Mouse (Mus musculus) bone marrow macrophage, adult 2 months (primary cell): ENCODE measurements around the gene Foxn3.

Source experiments
- CTCF ChIP-seq: IDR thresholded peaks from 2 replicates; pipeline ENCODE4 v1.5.1; 2012; ENCODE audit warnings: low read depth, mild to moderate bottlenecking, low read length, moderate library complexity
- POLR2A ChIP-seq: IDR thresholded peaks from 2 replicates; pipeline ENCODE4 v1.6.1; 2012; ENCODE audit warnings: mild to moderate bottlenecking, low read depth, low read length, borderline replicate concordance

GRCm38 (mm10) chr12:99340418-99341182, 222.8 kb downstream of the Foxn3 start:
- no peak for TF ChIP-seq CTCF
- TF ChIP-seq POLR2A, result no peak
